Mouse (Mus musculus) splenic B cell, adult 2 months (primary cell): ENCODE data around the gene Fam186b.
A peak's percentile ranks its signal among the peaks of the same experiment; 100 is the strongest.

ENCODE experiments used
- DNase-seq: peaks from one replicate; pipeline ENCODE4 v3.0.0-alpha.2; 2011; ENCODE audit warnings: low read depth, low spot score
- H3K27me3 ChIP-seq: 2 replicates; pipeline ENCODE4 v1.6.1; 2012; ENCODE audit warnings: mild to moderate bottlenecking, low read length, moderate library complexity, mixed read lengths; ENCODE audit not compliant: control insufficient read depth, poor library complexity, insufficient read depth, severe bottlenecking
- H3K36me3 ChIP-seq: 2 replicates; pipeline ENCODE4 v1.6.1; 2012; ENCODE audit warnings: mild to moderate bottlenecking, low read length, moderate library complexity, mixed read lengths; ENCODE audit not compliant: control insufficient read depth, poor library complexity, insufficient read depth, severe bottlenecking

Gene Fam186b

DNA sequence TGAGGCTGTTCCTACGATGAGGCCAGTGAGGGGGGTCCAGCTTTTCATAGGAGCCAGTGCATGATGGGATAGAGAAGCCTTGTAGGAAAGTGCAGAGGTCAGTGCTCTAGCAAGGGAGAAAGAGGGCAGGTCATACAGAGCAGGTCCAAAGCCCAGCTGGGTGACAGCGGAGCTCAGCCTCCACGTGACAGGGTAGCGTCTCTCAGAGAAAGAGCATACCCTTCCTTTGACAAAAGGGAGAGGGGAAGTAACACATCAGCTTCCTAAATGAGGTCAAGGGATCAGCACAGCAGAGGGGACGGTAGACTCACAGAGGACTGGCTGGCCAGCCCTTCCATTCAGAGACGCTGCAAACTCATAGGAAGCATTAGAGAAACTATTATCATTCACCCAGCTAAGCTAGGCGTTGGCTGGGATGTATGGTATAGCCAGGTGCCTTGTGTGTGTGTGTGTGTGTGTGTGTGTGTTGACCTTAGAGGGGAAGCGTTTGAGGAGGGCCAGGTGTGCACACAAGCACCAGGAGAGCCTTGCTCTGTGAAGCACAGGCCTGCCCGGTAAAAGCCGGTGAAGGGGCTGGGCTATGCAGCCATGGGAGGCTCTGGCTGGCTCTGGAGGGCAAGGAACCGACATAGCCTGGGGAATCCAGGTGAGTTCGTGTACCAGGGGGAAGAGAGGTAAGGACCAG lies 61.2 kb downstream of the Fam186b start:
- Histone ChIP-seq H3K27me3 (no peaks in the 10 kb centered on the region), H3K36me3 (no peaks in the 10 kb centered on the region)
- DNase-seq: no peak

DNA sequence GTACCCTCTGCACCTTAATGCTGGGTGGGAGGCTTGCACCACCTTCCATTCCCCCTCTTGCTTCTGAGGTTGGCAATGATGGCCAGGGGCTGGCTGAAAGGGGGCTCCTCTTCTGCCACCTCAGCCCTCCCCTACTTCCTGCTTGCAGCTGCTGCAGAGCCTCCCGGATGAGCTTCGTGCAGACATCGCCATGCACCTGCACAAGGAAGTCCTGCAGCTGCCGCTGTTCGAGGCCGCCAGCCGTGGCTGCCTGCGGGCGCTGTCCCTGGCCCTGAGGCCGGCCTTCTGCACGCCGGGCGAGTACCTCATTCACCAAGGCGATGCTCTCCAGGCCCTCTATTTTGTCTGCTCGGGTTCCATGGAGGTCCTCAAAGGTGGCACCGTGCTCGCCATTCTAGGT lies 62.0 kb downstream of the Fam186b start:
- Histone ChIP-seq H3K27me3 (no peaks in the 10 kb centered on the region), H3K36me3 (no peaks in the 10 kb centered on the region)
- DNase-seq: peak; percentile 17

DNA sequence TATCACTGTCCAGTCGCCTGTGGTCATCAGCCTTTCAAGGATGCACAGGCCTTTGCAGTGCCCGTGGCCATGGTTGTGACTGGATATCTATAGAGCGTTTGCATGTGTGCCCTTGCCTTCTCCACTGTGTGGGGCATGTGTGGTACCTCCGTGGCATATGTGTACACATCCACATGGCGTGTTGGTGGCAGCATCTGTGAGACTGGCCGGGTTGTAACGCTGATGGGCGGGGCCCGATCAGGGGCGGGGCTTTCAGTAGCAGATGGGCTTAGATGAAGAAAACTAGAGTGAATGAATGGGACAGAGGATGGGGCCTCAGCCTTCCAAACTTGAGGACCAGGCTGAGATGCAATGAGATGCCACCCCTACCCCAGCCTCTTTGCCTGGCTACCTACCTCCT lies 63.7 kb downstream of the Fam186b start:
- DNase-seq: no peak
- no peaks in the 10 kb centered on the region for H3K36me3 ChIP-seq

DNA sequence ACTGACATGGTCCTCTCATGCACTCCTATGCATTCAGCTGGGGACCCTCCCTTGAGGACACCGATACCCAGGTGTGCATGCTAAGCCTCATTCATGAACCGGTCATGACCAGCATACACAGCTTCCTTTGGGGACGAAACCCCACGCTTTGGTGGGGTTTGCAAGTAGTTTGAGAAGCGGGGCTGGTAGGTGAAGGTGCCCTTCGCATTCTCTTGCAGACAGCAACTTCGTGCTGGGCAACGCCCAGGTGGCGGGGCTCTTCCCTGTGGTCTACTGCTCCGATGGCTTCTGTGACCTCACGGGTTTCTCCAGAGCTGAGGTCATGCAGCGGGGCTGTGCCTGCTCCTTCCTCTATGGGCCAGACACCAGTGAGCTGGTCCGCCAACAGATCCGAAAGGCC lies 69.6 kb downstream of the Fam186b start:
- Histone ChIP-seq H3K36me3 (no peaks in the 10 kb centered on the region), H3K27me3 (peaks cover 2% of the 10 kb centered on the region; the same call in 1 of the 2 replicates)
- no peak for DNase-seq

More for the DNA sequence above, 63.7 kb downstream of the Fam186b start:
- no peaks in the 10 kb centered on the region for H3K27me3 ChIP-seq

DNA sequence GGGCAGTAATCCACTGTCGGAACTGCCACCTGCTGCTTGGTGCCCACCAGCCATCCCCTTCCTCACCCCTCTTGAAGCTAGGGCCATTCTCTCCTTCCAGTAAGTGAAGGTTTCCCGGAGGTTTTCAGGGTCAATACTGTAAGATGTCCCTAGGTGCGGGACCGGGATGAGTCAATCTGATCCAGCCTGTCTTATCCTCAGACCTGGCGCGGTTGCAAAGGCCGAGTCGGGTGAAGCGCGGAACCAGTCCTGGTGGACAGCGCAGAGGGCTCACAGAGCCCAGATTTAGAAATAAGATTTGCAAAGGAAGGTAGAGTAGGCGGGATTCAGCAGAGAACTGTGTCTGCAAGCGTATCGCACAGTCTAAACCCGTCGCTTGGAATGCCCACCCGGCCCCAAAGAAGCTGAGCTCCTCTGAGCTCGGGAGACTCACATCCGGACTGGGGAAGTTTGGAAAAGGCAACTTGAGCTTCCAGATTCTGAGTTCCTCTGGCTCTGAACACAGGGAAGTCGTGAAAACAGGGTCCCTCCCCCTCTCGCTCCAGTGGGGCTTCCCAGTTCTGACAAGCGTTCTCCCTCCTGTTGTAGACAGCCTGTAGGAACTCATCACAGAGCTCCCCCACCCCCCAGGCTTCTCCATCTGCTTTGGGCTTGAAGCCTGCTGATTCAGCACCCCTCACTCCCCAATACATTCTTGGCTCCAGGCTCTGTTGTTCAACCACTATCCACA lies 70.4 kb downstream of the Fam186b start:
- H3K27me3 ChIP-seq: peaks cover 2% of the 10 kb centered on the region; the same call in 1 of the 2 replicates
- no peak for DNase-seq
- H3K36me3 ChIP-seq: no peaks in the 10 kb centered on the region

DNA sequence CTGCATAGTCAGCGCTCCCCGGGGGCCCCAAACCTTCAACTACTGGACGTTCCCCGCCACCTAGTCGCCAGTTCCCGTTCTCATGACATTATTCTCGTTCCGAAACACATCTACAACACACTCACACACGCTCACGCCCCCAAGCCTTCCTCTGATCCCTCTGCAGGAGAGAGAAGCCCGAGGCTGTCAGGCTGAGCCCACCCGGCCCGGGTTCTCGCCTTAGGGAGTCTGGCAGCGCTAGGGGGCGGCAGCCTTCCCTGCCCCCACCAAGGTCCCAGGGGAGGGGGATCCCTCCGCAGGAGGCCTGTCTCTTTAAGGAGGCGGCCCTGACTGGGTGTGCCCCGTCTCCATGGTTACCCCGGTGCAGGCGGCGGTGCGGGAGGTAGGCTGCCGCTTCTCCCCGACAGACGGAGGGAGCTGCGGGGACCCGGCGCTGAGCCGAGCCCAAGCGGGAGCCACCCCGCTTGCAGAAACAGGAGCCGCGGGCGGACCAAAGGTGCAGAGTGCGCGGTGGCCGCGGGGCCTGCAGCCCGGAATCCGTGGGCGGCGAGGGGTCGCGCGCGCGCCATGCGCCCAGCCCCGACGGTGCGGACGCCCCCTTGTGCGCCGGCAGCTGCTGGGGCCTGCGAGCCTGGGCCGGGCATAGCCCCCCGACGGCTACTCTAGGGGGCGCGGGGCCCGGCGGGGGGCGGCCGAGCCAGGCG lies 71.3 kb downstream of the Fam186b start, which contains the start of gene Kcnh3:
Gene Kcnh3, plus strand, starts transcription at position 654 of the 704 bp plus-strand sequence.
- Histone ChIP-seq H3K36me3 (no peaks in the 10 kb centered on the region), H3K27me3 (peaks cover 3% of the 10 kb centered on the region; the same call in 1 of the 2 replicates)
- peak; percentile 58 for DNase-seq

DNA sequence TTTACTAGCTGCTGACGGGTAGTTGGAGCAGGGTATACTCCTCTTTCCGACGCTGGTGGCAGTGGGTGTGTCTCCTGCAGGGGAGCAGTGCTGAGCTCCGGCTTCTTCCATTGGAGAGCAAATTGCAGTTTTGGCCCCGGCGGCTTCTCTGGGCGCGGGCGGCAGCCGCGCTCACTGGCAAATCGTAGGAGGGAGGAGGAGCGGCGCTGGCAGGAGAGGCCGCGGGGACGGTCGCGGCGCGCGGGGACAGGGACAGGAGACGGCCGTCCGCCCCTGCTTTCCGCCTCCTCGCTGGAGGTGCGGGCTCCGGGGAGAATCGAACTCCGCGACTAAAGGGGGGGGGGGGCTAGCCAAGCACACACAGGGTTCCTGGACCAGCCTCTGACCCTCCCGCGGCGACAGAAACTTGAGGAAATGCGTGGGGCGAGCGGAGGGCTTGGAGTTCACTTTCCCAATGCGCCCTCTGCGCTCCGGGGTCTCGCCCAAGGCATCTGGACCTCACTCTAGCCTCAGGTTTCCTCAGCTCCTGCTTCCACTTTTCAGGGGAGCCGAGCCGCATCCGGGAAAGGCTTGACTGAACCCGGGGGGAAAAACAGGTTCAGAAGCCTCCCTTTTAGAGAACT lies 72.0 kb downstream of the Fam186b start:
- DNase-seq: peak; percentile 13
- H3K27me3 ChIP-seq: peaks cover 3% of the 10 kb centered on the region; the same call in 1 of the 2 replicates
- no peaks in the 10 kb centered on the region for H3K36me3 ChIP-seq

DNA sequence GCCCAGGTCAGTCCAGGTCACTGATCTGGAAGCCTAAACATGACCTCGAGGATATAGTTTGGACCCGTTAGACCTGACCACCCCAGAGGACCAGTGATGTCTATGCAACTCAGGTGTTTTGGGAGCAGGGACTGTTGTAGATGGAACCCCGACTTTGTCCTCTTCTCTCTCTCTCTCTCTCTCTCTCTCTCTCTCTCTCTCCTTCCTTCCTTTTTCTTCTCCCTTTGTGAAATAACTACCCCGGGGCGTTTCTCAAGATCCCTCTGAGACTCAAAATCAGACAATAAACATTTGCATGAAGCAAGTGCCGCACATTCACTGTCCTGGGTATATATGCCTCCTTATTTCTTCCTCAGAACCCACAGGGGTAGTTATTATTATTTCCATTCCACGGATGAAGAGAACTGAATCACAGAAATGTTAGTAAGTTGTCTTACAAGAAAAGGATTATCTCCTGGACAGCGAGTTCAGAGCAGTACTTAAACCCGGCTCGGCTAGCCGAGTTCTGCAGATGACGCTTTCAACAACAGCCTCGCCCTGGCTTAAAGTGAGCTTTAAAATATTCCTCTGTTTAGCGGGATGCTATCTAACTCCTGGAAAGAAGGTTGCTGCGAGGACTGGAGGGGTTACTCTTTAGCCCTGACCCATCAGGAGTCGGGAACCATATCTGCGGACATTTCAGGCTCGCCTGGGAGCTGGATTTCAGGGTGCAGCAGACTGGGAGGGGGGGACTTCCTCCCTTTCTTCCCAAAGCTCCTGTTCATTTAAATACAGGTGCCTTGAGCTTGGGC lies 72.7 kb downstream of the Fam186b start:
- no peaks in the 10 kb centered on the region for H3K36me3 ChIP-seq
- H3K27me3 ChIP-seq: peaks cover 3% of the 10 kb centered on the region; the same call in 1 of the 2 replicates
- no peak for DNase-seq

DNA sequence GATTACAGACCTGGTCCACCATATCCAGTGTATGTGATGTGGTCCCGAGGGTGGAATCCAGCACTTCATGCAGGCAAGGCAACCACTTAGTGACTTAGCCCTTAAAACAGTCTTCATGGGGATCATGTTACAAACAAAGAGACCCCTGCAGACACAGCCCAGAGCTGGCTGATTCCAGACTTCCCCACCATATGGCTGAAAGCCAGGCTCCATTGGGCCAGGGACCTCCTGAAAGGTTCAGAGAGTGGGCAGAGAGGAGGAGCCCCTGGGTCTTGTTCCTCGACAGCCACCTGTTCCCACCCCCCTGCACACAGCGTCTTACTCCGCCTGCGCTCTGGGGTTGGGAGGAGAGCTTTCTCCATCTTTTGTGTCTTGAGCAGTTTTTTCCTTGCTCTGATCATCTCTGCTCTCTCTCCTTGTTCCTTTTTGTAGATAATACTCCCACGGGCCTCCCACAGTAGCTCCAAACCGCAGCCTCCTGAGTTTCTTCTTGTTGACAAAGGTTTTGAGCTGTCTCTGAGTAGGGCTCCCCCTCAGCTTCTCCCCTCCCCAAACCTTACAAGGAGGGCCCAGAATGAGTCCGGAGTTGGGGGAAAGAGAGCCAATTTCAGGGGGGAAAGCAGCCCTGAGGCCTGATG lies 74.3 kb downstream of the Fam186b start:
- Histone ChIP-seq H3K36me3 (no peaks in the 10 kb centered on the region), H3K27me3 (peaks cover 3% of the 10 kb centered on the region; the same call in 1 of the 2 replicates)
- DNase-seq: no peak
